Mouse (Mus musculus): ENCODE measurements around the gene Ccnc.
A peak's percentile ranks its signal among the peaks of the same experiment; 100 is the strongest.

Ccnc gene

DNA sequence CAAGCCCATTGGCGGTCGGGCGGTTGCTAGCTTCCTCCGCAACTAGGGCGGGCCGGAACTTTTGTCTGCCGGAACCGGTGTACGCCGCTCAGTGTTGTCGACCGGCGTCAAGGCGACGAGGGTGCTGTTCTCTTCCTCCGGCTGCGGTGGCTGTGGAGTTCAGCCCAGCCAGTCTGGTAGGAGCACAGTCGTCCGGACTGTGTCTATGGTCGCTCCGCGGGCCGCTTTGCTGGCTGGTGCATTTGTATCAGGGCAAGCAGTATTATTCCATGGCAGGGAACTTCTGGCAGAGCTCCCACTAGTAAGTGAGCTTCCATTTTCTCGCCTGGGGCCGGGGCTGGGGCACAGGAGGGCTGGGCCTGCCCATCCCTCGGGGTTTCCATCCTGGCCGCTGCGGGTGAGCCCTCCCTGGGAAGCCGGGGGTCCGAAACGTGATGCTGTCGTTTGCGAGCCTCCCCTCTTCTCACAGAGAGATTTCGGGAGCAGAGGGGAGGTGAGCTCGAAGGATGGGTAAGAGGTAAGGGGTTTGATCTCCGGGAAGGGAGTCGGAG, at the start of gene Ccnc:
Gene Ccnc, plus strand, starts transcription at position 87 of the 551 bp plus-strand sequence.
- peak; percentile 81 to 87 for DNase-seq (ENCODE audit: low spot score in 2 of 2)

DNA sequence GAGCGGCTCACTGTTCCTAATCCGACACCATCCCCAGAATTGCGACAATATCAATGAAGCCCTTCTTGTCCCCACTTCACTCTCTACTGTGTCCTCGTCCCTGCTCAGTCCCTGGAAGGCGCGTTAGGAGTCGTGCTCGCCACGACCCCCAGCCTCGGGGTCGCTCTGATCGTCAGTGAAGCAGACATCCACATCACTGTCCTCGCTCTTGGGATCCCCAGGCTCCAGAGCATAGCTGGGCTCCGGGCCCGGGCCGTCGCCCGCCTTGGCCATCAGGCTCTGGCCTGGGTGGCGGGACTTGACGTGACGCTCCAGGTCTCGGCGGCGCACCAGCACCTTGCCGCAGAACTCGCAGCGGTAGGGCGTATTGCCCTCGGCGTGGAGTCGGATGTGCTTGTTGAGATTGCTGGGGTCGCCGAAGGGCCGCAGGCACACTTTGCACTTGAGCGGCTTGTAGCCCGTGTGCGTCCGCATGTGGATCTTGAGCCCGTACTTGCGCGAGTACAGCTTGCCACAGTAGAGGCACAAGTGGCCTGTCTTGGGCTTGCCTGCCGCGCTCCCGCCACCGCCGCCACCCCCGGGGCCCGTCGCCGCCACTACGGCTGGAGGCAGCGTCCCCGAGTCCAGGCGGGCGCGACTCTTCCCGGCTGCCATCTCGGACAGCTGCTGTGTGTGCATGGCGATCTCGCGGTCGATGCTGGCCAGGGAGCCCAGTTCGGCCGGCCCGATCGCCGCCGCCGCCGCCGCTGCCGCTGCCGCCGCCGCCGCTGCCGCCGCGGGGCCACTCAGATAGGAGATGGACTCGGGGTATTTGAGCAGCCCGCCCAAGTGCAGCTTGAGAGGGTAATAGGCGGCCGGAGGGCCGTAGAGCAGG, 49.2 kb upstream of the Ccnc start:
- DNase-seq (ENCODE audit: low spot score in 2 of 2), result no peak

DNA sequence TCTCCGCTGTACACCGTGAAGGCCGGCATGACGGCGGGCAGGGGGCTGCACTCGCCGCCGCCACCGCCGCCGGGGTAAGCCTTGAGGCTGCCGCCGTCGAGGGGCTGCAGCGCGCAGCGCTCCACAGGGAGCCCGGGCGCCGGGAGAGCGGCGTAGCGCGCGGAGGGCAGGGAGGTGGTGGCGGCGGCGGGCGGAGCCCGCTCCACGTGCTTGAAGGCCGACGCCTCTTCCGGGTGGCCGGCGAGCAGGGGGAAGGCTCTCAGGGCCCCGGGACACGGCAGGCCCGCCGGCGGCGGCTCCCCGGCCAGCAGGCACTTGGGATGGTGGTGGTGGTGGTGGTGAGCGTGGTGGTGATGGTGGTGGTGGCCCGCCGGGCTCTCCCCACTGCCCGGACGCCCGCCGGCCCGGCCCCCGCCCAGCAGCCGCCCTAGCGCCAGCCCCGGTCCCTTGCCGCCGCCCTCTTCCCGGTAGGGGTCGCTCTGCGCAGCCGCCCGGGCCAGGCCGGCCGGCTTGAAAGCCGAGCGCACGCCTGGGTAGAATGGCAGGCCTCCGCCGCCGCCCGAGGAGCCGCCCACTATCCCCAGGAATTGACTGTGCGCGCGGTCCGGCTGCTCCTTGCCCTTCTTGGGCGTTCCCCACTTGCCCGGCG, 48.4 kb upstream of the Ccnc start:
- no peak for DNase-seq (ENCODE audit: low spot score in 2 of 2)

DNA sequence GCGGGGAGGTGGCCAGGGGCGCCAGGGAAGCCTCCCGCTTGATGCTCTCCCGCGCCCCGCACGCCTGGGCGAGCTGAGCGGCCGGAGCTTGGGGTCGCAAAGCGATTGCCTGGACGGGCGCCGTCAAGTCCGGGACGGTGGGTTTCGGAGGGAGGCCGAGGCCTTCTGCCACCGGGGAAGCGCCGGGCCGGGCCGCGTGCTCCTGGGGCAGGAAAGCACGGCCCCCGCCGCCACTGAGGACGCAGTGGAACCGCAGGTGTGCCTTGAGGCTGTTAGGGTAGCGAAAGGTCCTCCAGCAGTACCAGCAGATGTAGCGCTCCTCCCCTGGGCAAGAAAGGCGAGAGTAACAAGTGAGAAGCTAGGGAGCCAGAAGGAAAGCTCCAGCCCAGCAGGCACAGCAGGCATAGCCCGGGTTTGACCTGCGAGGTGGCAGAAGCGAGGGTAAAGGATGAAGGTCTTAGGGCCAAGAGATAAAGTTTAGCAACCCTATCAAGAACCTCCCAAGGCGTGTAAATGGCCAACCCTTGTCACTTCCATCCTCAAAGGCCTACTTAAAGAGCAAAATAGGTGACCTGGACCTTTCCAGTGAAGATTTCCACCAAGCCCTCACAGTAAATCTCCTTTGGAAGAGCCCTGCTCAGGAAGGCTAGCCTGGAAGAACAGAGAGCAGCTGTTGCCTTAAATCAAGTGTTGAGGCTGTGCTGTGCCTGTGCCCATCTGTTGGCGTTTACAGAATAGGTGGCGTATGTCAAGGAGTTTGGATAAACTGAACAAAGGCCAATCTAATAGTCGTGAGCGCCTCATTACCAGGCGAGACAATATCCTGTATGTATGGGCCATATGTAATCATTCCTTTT, 47.6 kb upstream of the Ccnc start:
- DNase-seq (ENCODE audit: low spot score in 2 of 2), result no peak

DNA sequence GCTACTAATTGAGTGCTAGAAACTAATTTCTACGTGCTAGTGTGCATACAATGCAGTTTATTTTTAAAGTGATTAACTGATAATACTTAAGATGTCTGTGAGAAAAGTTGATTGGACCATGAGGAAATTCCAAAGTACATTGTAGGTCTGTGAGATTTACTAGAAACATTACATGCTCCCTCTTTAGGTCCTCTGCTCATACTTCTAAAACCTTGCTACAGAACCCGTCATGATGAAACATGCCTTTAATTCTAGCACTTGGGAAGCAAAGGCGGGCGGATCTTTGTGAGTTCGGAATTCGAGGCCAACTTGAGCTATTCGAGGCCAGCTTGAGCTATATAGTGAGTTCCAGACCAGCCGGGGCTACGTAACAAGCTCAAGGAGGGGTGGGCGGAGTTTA, 46.5 kb upstream of the Ccnc start:
- DNase-seq (ENCODE audit: low spot score in 2 of 2), result no peak

DNA sequence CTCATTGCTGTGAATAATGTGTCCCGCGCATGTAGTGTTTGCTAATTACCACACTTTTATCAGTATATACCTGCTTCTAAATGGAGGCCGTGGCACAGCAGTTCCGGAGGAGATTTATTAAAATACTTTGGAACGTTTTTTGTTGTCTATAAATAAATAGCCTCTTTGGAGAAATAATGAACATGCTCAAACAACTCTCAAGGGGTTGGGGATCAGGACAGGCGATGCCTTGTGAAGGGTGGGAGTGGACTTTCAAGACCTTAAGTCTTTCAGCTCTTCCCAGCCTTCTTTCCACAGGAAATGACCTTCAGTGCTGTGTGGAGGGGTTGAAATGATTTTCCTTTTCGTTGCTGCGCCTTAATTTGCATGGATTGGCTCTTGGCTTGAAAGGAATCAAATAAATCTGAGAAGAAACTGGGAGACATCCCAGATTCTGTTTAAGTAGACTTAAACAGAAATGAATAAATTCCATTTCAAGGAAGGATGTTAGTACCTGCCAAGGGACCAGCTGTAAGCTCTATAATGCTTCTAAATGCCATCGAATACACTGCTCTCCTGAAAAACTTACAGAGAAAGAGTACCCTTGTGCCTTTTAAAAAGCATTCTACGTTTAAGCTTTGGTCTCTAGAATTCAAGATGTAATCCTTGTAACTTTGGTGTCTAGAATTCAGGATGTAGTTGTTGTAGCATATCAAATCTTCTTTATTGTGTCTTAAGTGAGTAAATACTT, 44.9 kb upstream of the Ccnc start:
- no peak for DNase-seq (ENCODE audit: low spot score in 2 of 2)

DNA sequence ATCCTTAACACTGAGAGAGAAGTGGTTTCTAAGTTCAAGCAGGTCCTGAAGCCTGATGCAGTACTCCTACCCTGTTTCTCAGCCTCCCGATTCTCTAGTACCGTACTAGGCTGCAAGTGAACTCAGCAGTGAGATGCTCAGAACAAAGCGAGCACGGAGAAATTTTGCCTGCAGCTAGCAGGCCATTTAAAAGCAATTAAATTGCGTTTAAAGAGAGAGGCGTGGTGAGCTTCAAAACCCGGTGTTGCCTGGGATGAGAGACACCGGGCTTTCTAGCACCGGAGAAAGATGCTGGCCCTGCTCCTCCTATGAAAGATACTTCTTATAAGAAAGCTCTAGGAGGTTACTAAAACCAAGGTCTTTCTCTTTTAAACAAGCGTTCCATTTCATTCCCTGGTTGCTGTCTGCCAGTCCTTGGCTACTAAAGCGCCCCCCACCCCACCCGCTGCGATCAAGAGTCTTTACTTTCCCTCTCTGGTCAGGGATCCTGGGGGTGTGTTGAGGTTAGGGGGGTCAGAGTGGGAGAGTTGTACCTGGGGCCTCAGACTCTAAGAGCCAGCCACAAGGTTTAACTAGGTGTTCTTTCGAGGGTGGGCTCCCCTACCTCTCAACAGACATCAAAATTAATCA, 43.0 kb upstream of the Ccnc start:
- DNase-seq (ENCODE audit: low spot score in 2 of 2), result no peak

DNA sequence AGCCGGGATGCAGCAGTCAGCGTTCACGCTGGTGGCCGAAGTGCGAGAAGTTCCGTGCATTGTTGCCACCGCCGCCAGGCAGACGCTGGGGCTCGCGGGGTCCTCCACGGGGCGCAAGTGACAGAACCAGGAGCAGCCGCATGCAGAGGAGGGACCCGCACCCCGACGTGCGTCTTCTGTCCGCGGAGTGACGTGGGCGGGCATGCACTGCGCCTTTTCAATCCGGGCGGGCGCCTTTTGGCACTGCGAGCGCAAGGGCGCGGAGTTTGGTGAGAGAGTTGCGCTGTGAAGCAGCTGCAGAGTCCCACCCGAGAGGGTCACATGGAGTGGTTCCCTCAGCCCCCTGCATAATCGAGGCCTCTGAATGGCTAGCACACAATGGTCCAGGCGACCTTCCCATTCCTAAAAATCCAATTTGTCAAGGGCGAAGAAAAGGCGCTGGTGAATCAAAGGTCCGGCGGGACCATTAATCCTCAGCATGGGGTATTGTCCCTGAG, 41.9 kb upstream of the Ccnc start, which contains the start of gene Prdm13:
Gene Prdm13, minus strand, starts transcription at position 369 of the 497 bp plus-strand sequence.
- DNase-seq (ENCODE audit: low spot score in 2 of 2), result no peak

DNA sequence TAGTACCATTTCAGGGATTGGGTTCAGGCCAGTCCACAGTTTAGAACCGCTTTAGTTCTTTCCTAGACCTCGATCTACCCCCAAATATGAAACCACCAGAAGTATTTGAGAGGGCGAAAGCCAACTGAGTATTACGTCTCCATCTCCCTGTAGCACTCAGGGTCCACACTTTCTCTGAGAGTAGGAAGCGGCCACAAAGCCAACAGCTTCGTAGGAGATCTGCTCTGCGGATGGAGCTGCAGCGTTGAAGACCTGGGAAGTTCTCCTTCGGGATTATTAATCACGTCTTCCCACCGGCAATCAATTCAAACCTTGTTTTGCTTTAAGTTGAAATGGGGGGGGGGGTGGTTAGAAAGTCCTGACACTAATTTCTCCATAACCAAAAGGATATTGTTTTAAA, 41.1 kb upstream of the Ccnc start:
- DNase-seq (ENCODE audit: low spot score in 2 of 2), result no peak

DNA sequence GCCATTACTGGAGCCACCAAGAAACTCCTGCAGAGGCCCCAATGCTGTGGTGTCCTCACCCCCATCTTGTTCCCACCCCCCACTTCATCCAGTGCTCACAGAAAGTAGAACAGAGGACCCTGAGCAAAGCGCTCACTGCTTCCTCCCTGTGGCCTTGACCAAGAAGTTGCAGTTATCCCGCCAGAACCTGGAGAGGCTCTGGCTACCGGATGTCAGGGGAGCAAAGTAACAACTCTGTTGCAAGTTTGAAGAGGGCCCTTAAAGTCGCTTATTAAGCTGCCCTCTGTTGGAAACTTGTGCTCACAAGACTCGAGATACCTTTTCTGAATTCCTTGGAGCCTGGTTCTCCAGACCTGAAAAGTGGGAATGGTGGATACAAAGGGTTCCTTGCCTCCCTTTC, 40.6 kb upstream of the Ccnc start:
- no peak for DNase-seq (ENCODE audit: low spot score in 2 of 2)

DNA sequence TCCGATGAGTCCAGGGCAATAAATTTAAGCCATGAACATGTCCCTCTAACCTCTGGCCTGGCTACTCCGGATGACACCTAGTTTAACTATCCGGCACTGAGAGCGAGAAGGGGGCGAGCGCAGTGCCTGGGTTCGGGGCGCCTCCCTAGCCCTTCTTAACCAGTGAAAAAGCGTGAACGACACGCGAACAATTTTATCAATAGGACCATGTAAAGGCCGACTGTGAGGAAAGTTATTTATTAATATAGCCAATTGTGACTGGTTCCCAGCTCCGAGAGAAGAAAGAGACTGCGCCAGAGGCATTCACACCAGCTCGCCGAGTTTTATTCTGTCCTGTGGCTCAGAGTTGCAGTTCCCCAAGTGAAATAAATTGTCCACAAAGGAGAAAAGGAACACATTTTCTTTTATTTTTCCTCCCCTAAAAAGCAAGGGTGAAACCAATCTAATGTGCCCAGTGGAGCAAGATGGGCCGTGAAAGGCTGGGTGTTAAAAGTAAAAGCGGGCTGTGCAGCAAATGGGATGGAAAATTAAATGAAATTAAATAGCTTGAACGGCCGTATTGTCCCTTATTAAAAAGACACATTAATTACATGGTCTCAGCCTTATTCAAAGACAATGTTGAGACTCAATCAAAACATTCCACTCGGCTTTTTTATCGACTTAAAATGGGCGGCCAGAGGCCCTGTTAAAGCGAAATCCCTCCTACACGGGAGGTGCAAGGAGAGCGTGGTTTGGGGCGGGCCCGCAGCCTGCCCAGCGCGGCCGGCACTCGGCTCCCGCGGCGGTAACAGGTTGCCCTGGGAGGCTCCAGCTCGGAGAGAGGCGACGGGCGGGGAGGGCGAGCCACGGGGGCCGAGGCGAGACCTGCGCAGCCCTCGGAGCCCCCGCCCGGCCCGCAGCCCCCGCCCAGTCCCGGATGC, 39.5 kb upstream of the Ccnc start:
- no peak for DNase-seq (ENCODE audit: low spot score in 2 of 2)

DNA sequence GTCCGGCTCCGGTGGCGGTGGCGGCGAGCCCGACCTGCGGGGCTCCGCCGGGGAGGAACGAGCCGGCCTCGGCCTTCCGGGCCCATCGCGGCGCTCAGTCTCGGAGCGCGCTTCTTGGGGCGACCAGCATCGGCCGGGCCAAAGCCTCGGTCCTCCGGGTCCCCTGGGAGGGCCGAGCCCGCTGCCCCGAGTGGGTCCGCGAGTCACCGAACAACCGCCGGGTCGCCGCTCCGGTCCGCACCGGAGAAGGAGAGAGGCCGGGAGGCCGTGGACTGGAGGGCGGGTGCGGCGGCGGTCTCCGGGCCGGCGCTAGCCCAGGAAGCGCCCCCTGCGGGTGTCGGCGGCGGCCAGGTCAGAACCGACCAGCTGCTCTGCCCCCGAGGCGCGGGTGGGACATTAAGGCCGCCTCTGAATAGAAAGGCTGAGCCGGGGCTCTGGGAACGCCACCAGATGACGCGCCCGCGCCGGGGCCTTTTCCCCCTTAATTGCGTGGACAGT, 38.7 kb upstream of the Ccnc start:
- DNase-seq (ENCODE audit: low spot score in 2 of 2), result no peak

DNA sequence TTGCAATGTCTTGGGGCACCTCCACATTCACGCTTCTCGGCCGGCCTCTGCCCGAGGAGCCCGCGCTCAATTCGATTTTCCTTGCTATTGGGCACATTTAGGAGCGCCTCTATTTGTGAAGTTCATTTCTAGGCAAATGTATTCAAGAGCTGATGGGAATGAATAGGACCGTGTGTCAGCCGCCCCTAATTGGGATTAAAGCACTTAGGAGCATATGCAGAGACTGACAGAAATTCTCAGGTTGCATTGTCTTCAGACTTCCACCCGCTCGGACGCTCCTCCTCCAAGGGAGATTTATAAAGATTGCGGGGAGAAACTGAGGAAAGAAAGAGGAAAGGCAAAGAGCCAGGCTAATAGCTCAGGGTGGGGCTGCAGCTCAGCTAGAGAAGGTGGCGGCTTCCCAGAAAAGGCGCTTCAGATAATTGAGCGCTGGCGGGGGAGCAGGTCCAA, 38.0 kb upstream of the Ccnc start:
- no peak for DNase-seq (ENCODE audit: low spot score in 2 of 2)

DNA sequence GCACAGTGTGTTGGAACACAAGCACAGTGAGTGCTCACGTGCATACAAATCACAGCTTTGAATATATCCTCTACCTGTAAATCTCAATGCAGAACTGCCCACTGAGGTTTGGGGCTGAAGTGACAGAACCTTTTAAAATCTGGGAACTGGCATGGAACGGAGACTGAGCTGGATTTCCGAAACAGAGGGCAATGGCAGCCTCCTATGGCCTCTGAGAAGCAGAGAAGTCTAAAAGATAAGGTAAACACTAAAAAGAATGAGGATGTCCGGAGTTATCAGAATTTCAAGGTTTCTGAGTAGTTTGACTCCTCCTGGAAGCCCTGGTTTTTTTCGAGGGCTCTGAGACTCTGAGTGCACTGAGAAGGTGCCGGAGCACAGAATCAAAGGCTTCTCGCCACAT, 37.3 kb upstream of the Ccnc start:
- DNase-seq (ENCODE audit: low spot score in 2 of 2), result no peak

DNA sequence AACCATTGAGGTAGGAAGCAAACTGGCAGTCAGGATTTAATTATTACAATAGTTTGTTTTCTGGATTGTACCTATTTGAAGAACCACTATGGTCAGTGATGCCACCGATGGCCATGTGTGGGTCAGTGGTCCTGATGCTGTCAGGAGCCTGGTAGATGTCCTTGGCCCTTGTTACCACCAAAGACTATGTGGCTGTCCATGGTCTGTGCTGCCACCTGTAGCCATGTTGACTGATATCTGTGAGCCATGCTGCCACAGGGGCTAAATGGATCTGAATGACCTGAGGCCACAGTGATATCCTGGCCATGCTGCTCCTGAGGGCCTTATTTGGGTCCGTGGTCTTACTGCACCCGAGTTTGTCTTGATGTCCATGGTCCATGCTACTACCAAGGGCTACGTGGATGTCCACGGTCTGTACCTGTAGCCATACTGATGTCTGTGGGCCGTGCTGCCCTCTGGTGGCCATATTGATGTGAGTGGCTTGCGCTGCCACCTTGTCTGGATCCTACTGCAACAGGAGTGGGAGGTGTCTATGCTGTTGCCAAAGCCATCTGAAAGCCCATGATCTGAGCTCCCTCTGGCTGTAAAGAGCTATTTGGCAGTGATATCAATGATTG, 31.8 kb upstream of the Ccnc start:
- DNase-seq (ENCODE audit: low spot score in 2 of 2), result no peak

DNA sequence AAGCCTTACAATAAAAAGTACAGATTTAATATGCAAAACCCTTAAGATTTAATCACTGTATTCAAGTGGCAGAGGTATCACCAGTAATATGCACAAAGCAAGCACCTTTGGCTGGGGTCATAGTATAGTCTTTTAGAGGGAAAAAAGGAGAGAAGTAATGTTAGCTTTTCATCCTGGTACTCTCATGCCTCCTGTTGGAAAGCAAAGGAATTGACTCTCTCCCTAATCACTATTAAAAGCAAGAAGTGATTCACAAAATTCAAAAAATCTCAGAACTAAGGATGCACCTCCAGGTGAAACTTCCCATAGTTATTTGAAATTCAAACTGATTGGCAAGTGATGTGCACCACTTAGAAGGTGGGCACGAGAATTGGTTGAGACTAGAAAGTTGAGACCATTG, 22.5 kb upstream of the Ccnc start:
- no peak for DNase-seq (ENCODE audit: low spot score in 2 of 2)

DNA sequence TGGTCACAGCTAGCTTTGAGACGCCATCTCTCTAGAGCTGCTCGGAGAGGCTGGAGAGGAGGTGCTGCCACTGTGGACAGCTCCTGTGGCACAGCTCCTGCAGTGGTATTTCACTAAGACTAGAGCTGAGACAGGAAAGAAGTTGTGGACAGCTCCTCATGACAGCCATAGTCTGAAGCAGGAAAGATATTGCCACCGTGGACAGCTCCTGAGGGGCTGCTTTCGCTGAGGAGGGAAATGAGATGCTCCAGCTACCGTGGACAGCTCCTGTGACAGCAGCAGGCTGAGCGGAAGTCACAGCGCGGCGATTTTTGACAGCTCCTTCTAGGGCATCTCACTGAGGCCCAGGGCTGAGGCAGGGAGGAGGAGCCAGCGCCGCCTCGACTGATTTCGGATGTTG, 15.4 kb upstream of the Ccnc start:
- no peak for DNase-seq (ENCODE audit: low spot score in 2 of 2)

DNA sequence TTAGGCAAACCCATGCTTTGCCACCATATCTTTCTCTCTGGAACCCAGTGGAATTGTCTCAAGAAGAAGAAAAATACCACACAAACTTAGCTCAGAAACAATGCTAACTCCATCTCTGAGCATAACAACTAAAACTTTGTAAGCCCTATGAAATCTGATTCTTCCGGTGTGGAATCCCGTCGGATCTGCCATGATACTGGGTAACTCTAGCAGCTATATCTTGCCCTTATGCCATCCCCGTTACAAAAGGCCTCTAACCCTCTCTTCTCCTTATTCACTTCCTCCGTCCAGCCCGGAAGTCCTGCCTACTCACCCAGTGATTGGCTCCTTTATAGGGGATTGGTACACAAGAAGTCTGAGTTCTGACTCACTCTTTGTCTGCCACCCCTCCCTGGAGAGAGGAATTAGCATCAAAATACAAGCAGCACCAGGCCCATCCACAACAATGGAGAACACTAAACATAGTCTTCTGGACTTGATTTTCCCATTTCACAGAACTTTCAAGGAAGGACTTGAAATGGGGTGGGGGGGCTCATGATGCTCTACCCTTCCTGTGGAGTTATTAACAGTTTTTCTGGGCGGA, 4.7 kb upstream of the Ccnc start:
- DNase-seq (ENCODE audit: low spot score in 2 of 2), result no peak

All from frontal cortex, postnatal 25 days (tissue).